Mouse (Mus musculus): Measurements from ENCODE around the gene Mapk8.

- TF ChIP-seq CTCF (IDR thresholded peaks at IDR 0.05 in 2 of 3, conservative IDR thresholded peaks at IDR 0.05 in 1 of 3; ENCODE audit: control insufficient read depth in 1 of 3, insufficient read depth in 1 of 3, low read depth in 2 of 3, low read length in 3 of 3, poor library complexity in 1 of 3, severe bottlenecking in 1 of 3), result no peak
- no peak for TF ChIP-seq SIN3A (IDR thresholded peaks at IDR 0.05; ENCODE audit: low read length)
- no peak for TF ChIP-seq EP300 (IDR thresholded peaks at IDR 0.05; ENCODE audit: low read depth in 1 of 2, low read length in 2 of 2)
- TF ChIP-seq MAZ (IDR thresholded peaks at IDR 0.05; ENCODE audit: low read depth, low read length), result no peak
- no peak for TF ChIP-seq GATA1 (IDR thresholded peaks at IDR 0.05; ENCODE audit: low read depth, low read length)
- no peak for TF ChIP-seq MYC (IDR thresholded peaks at IDR 0.05; ENCODE audit: low read depth, low read length)
- no peak for TF ChIP-seq KAT2A (conservative IDR thresholded peaks at IDR 0.05; ENCODE audit: low read depth, low read length)
- TF ChIP-seq JUND (IDR thresholded peaks at IDR 0.05; ENCODE audit: low read depth, low read length), result no peak
- no peak for TF ChIP-seq RAD21 (IDR thresholded peaks at IDR 0.05; ENCODE audit: low read depth, low read length)
- TF ChIP-seq TBP (IDR thresholded peaks at IDR 0.05; ENCODE audit: low read depth, low read length), result no peak
- no peak for TF ChIP-seq USF1 (IDR thresholded peaks at IDR 0.05; ENCODE audit: low read depth, low read length)
- no peak for TF ChIP-seq ZNF384 (IDR thresholded peaks at IDR 0.05; ENCODE audit: low read depth, low read length)
- TF ChIP-seq ELF1 (IDR thresholded peaks at IDR 0.05; ENCODE audit: low read depth, low read length), result no peak
- TF ChIP-seq POLR2A (IDR thresholded peaks at IDR 0.05; ENCODE audit: control insufficient read depth in 1 of 2, insufficient read depth in 1 of 2, low read depth in 1 of 2, low read length in 2 of 2, poor library complexity in 1 of 2), result no peak
Measured at GRCm38 (mm10) chr14:33328369-33328768, 118.6 kb downstream of the Mapk8 start.
